Mouse (Mus musculus): Measurements from ENCODE around the gene Fubp3. TPM values are rescaled to one million over a fixed set of nuclear protein-coding genes. Genes with fewer than 3 reads are reported as not detected.
"Not testable (repeated sequence)": the region's sequence is repeated elsewhere in the genome, so short reads cannot be mapped to it uniquely, and the experiment has no call there.

The Fubp3 gene
- total RNA-seq (2021) = 10 to 100 TPM; 43.0 to 45.6 TPM

DNA sequence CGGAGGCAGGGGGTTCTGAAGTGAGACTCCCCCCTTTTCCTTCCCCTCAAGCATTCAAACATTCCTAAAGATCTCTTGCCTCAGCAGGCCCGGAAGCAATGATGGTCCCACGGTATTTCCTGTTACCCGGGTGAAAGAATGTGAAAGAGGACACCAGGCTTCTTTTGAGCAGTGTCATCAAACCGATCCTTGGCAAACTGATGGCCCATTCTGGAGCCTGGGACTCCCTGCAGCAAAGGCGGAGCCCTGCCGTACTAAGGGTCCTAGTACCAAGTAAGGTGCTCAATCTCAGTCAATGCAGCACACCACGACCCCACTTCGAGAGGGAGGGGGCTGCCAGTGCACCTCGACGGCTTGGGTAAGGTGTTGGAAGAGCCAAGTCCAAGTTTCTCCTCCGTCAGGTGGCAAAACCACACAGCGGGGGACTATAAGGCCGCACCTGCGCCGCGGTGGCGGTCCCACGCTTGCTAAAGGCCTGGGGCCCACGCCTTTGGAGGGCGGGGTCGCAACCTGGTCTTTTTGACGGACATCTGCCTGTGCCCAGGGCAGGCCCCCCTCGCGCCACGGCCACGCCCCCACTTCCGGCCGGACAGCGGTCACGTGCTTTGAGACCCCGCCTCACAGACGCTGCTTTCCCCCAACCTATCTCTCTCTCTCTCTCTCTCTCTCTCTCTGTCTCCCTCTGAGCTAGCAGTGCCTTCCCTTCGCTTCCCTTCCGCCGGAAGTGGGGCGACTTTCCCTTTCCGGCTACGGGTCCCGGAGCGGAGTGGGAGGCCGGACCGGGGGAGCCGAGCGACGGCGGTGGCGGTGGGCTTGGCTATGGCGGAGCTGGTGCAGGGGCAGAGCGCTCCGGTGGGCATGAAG, at the start of gene Fubp3:
Gene Fubp3 (plus strand): TSS at position 601 of the 864 bp plus-strand sequence.
- intact Hi-C loops (cut with DNase I) = loop anchor here (5.0 kb wide), 1 partner anchor 75 kb away; no protein-coding TSS in a partner anchor
- DNase-seq (ENCODE audit: extremely low spot score in 1 of 2, low spot score in 2 of 2) = peak; percentile 80 to 95

DNA sequence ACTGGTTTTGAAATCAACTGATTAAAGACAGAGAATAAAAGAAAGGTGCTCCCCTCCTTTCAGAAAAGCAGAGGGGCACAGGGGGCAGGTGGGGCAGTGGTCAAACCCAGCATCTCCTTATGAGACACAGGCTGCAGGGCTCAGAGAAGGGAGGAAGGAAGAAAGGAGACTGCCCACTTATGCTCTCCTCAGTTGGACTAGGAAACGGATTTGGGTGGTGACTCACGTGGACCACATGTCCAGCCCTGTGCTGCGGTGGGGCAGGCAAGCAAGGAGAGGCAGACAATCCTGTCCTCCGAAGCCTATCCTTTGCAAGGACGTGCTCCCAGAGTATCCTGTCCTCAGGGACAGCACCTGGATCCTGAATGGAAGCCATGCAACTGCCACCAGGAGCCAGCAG, 47.8 kb upstream of the Fubp3 start:
- intact Hi-C loops (cut with DNase I) = no loop called here
- DNase-seq (ENCODE audit: extremely low spot score in 1 of 2, low spot score in 2 of 2) = no peak

DNA sequence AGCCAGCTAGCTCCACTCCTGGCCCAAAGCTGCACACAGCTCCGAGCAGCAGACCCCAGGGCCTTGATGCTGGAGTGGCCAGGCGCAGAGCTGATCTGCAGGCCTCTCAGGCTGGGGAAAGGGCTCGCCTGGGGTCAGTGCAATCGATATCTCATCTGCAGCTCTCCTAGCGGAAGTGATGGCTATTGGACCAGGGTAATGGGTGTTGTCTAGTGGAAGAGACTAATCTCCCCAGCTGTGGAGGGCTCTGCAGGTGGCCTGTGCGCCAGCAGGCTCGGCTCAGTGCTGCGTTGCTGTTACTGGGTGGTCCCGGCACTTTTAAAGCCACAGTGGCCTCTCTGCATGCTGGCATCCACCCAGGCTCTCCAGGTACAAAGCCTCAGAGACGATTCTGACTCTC, 46.7 kb upstream of the Fubp3 start:
- intact Hi-C loops (cut with DNase I) = no loop called here
- no peak for DNase-seq (ENCODE audit: extremely low spot score in 1 of 2, low spot score in 2 of 2)

DNA sequence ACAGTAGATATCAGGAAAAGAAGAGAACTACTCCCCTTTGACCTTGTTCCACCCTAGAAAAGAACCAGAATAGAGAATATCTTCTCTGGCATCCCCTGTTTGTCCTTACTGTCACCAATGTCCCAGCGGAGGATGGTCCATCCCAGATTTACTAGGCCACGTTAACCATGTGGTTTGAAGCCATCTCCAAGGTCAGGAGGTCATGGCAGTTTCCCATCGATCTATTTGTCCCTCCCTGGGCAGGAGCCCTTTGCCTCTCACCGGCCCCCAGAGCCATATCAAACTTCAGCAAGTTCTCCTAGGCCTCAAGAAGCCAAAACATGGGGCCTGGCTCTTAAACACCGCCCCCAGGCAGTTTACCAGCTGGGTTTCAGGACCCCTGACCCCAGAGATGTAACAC, 42.2 kb upstream of the Fubp3 start:
- intact Hi-C loops (cut with DNase I) = no loop called here
- no peak for DNase-seq (ENCODE audit: extremely low spot score in 1 of 2, low spot score in 2 of 2)

DNA sequence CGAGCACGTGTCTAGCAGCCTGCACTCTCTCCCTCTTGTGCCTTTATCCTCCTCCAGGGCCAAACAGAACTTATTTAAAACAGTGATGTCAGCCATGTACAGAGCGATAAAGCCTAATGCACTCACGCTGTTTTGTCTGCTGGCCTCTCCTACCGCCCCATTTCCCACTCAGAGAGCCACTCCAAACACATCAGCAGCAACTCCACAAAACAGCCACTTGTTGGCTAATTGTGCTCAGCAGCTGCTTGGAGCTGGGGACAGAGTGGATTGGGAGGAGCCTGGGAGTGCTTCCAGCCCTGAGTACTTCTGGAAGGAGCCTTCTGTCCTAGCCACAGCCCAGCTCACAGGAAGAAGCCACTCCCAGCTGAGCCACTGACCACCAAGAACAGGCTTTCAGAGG, 35.4 kb upstream of the Fubp3 start:
- intact Hi-C loops (cut with DNase I) = no loop called here
- DNase-seq (ENCODE audit: extremely low spot score in 1 of 2, low spot score in 2 of 2) = no peak

DNA sequence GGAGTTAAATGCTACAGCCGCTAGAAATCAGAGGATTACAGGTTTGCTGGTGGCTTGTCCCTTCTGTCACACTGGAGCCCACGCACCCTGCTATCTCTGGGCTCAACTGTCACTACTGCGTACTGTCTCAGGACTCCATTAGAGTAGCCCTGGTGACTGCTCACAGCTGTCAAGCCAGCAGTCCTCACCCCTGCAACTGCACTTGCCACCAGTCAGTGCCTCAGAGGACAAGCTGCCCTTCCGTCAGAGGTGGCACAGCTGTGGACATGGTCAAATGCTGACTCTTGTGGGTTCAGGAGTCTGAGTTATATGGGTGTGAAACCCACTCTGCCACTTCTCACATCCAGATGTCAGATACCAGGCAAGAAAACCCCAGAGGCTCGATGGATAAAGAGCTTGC, 33.7 kb upstream of the Fubp3 start:
- DNase-seq (ENCODE audit: extremely low spot score in 1 of 2, low spot score in 2 of 2) = no peak
- intact Hi-C loops (cut with DNase I) = no loop called here

DNA sequence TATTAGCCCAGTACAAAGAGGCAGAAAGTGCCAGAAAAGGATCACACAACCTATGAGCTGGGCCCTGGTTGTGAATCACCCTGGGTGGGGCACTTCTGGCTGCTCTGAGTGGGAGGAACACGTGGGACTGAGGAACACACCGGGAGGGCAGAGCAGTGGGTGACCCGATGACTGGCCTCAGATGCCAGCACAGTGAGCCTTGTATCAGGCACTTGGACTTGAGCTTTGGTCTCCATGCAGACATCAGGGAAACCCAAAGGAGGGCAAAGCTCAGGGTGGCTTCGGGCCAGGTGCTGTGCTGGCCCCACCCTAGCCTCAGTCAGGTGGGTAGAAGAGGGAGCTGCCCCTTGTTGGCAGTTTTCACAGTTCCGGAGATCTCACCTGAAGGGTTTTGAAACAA, 30.9 kb upstream of the Fubp3 start:
- intact Hi-C loops (cut with DNase I) = no loop called here
- no peak for DNase-seq (ENCODE audit: extremely low spot score in 1 of 2, low spot score in 2 of 2)

GRCm38 (mm10) chr2:31547726-31548125, 24.7 kb upstream of the Fubp3 start:
- DNase-seq (ENCODE audit: extremely low spot score in 1 of 2, low spot score in 2 of 2) = no peak
- intact Hi-C loops (cut with DNase I) = no loop called here

GRCm38 (mm10) chr2:31550503-31550902, 21.9 kb upstream of the Fubp3 start:
- intact Hi-C loops (cut with DNase I) = no loop called here
- no peak for DNase-seq (ENCODE audit: extremely low spot score in 1 of 2, low spot score in 2 of 2)

DNA sequence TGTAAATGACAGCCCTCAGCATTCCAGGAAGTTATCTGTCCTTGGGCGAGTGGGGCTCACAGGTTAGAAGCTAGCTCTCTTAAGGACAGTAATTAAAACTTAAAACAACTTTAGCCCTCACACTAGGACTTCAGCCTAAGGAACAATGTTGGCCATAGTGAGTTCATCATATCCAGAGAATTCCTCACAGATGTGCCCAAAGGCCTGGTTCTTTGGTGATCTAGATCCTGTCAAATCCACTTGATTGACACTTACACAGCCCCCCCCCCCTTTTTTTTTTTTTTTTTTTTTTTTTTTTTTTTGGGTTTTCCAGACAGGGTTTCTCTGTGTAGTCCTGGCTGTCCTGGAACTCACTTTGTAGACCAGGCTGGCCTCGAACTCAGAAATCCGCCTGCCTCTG, 21.1 kb upstream of the Fubp3 start:
- intact Hi-C loops (cut with DNase I); DNase-seq (ENCODE audit: extremely low spot score in 1 of 2, low spot score in 2 of 2): not testable (repeated sequence)

DNA sequence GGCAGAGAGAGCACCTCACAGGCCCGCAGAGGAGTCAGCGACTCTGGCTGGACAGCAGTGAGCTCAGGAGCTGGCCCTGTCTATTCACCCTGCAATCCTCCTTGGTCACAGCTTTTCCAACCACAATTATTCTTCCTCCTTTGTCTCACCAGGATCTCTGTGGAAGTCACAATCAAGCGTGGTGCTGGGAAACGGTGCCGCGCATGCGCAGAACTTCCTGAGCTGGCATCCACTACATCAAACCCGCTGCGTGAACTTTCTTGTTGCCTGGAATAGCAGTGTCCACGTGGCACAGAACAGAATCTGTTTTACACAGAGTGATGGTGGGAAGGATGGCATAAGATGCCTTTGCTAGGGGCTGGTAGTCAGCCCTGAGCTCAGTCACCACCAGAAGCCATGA, 20.5 kb upstream of the Fubp3 start:
- intact Hi-C loops (cut with DNase I) = no loop called here
- DNase-seq (ENCODE audit: extremely low spot score in 1 of 2, low spot score in 2 of 2) = peak in 1 of 2 experiments; percentile 35

DNA sequence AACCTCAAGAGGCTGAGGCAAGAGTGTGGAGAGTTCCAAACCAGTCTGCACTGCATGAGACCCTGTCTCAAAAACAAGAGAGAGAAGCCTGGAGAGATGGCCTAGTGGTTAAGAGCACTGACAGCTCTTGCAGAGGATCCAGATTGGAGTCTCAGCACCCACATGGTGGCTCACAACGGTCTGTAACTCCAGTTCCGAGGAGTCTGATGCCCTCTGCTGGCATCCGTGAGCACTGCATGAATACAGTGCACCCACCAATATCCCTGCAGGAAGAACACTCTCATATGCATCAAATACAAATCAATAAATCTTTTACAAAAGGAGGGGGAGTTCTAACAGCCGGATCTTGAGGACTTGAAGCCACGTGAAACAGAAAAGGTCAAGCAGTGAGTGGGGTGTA, 17.8 kb upstream of the Fubp3 start:
- no peak for DNase-seq (ENCODE audit: extremely low spot score in 1 of 2, low spot score in 2 of 2)
- intact Hi-C loops (cut with DNase I) = no loop called here

GRCm38 (mm10) chr2:31572915-31573635, 624 bp downstream of the Fubp3 start:
- DNase-seq (ENCODE audit: extremely low spot score in 1 of 2, low spot score in 2 of 2) = peak in 1 of 2 experiments; percentile 12
- intact Hi-C loops (cut with DNase I) = loop anchor here (5.0 kb wide), 1 partner anchor 76 kb away; no protein-coding TSS in a partner anchor

DNA sequence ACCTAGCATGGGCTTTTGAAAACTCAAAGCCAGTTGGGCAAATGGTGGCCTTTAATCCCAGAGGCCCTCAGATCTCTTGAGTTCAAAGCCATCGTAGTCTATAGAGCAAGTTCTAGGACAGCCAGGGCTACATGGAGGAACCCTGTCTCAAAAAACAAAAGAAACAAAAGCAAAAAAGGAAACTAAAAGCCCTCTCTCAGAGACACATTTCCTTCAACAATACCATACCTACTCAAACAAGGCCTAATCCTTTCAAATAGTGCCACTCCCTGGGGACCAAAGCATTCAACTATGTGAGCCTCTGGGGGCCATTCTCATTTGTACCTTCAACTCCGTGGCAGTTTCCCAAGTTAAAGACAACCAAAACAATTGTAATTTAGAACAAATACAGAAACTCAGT, 9.2 kb downstream of the Fubp3 start:
- DNase-seq (ENCODE audit: extremely low spot score in 1 of 2, low spot score in 2 of 2) = no peak
- intact Hi-C loops (cut with DNase I) = no loop called here

DNA sequence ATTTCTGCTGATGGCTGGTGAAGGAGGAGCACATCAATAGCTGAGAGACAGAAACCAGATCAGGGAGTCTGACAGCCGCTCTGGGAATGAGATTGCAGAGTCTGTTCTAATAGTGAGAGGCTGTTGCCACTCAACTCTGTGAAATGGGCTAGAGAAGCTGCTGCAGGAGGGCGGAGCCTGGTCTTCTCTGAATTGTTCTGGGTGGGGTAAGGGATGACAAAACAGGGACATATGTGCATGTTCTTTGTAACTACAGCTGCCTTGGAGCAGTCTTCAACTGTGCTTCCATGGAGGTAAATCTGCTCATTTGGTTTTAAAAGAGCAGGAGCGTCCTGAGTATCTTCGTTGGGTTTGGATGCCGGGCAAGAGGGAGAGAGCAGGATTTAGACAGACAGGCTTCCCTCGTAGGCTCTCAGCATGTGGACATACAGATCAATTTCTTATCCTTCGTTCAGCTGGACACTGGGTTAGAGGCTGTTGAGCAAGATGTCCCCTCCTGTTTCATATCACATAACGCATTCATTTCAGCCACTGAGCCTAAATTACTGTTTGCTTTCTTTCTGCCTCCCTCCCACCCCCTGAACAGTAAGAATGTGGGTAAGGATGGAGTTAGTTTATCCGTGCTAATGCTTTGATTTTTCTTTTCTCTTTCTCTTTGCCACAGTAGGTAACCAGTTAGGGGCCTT, 19.5 kb downstream of the Fubp3 start:
- intact Hi-C loops (cut with DNase I) = no loop called here
- no peak for DNase-seq (ENCODE audit: extremely low spot score in 1 of 2, low spot score in 2 of 2)

DNA sequence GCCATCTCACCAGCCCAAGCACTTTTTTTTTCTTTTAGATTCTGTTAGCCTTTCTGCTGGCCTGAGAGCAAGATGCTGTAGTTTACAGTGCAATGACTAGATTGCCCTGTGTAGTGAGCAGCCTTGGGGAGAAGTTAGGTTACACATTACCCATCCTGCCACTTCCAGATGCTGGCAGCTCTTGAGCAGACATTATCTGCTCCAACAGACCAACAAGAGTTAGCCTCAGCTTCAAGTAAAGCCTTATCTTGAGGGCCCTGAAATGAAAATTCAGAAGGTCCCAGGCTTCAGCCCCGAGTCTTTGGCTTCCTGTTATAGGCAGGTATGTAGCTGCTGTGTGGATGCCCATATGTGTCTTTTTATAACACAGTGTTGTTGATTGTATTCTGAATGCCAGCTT, 35.1 kb downstream of the Fubp3 start:
- intact Hi-C loops (cut with DNase I) = no loop called here
- DNase-seq (ENCODE audit: extremely low spot score in 1 of 2, low spot score in 2 of 2) = no peak

- DNase-seq (ENCODE audit: extremely low spot score in 1 of 2, low spot score in 2 of 2) = no peak
- intact Hi-C loops (cut with DNase I) = no loop called here
Observed at GRCm38 (mm10) chr2:31609859-31610261, 37.4 kb downstream of the Fubp3 start.

DNA sequence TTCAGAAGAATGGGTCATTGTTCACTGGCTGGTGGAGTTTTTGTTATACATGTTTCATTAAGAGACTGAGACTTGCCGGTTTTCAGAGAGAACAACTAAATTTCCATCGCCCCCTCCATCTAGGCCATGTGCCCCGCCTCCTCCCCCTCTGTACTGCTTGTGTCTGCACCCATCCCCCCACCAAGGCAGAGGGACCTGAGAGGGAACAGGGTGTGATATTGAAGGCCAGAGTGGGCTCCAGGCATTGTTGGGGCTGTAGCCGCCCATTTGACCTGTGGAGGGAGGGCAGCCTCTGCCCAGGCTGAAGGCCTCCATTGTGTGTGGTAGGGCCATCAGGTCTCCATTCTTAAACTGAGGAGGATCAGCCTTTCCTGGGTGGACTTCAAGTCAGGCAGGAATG, 38.5 kb downstream of the Fubp3 start:
- DNase-seq (ENCODE audit: extremely low spot score in 1 of 2, low spot score in 2 of 2) = no peak
- intact Hi-C loops (cut with DNase I) = no loop called here

GRCm38 (mm10) chr2:31611400-31611799, 38.9 kb downstream of the Fubp3 start:
- intact Hi-C loops (cut with DNase I) = no loop called here
- no peak for DNase-seq (ENCODE audit: extremely low spot score in 1 of 2, low spot score in 2 of 2)

DNA sequence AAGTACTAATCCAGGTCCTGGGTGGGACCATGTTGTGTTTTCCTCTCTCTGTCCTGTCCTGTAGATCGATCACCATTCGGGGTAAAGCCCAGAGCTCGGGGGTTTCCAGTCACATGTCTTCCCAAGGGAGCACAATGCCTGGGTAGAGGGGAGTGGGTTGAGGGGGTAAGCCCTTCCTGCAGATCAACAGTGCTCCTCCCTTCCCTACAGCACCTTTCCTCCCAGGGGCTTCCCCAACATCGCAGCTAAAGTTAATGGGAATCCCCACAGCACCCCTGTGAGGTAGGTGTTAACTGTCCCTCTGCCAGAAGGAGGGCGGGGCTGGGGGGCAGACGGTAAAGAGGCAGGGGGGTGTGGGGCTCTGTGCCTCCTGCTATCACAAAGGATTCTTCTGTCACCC, 40.2 kb downstream of the Fubp3 start:
- intact Hi-C loops (cut with DNase I) = no loop called here
- no peak for DNase-seq (ENCODE audit: extremely low spot score in 1 of 2, low spot score in 2 of 2)
